Mouse (Mus musculus): ENCODE measurements at regions not wholly inside any gene's neighbourhood (a gene's known extent, or its start where the extent isn't known, plus 50 kb on each side); places are given as distances from the start of the nearest gene placed in this dataset.

GRCm38 (mm10) chr17:85508386-85508785 is 105.0 kb upstream of the Six3 start:
- ChIA-PET CTCF (no interaction called here), POLR2A (no interaction called here)

- ChIA-PET CTCF (no interaction called here), POLR2A (no interaction called here)
Measured at GRCm38 (mm10) chr17:85512971-85513370, 100.4 kb upstream of the Six3 start.

- CTCF ChIA-PET, result interaction anchor here in 1 of 4 experiments (0.5 kb wide), 1 partner anchor 120 kb away, joined by 3 read pairs; no protein-coding TSS in a partner anchor
- POLR2A ChIA-PET, result interaction anchor here in 1 of 4 experiments (0.6 kb wide), 1 partner anchor 81 kb away, joined by 3 read pairs; no protein-coding TSS in a partner anchor
Measured at GRCm38 (mm10) chr17:85513936-85514335, 99.5 kb upstream of the Six3 start.

DNA sequence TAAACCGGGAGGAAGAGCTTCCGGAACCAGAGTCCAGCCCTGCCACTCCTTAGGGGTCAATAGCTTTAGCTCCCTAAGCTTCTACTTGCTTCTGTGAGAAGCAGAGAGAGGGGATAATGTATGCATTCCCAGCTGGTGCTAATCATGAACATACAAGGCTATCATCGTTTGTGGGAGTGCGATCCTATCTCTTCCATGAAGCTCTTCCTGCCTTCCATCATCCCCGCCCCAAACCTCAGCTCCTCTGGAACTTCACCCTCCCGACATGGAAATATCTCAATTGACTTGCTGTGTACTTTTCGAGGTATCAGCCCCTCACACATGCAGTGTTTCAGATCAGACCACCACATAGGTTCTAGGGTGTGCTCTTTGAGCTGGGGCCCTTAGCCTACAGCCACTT is 99.0 kb upstream of the Six3 start:
- CTCF ChIA-PET, result interaction anchor here in 1 of 4 experiments (0.5 to 0.6 kb wide), 2 partner anchors 119 kb away, joined by 3 to 4 read pairs; no protein-coding TSS in a partner anchor

GRCm38 (mm10) chr17:85517301-85517700 is 96.1 kb upstream of the Six3 start:
- ChIA-PET CTCF (no interaction called here), POLR2A (no interaction called here)

More for the DNA sequence above, 99.0 kb upstream of the Six3 start:
- POLR2A ChIA-PET, result interaction anchor here in 1 of 4 experiments (1.1 kb wide), 1 partner anchor 37 kb away, joined by 3 read pairs; no protein-coding TSS in a partner anchor

- POLR2A ChIA-PET, result no interaction called here
- CTCF ChIA-PET, result no interaction called here
Measured at GRCm38 (mm10) chr17:85518513-85518912, 94.9 kb upstream of the Six3 start.

- ChIA-PET POLR2A (interaction anchor here in 1 of 4 experiments (0.7 kb wide), 1 partner anchor 140 kb away, joined by 4 read pairs; no protein-coding TSS in a partner anchor), CTCF (no interaction called here)
Measured at GRCm38 (mm10) chr17:85527327-85527698, 86.1 kb upstream of the Six3 start.

- POLR2A ChIA-PET, result interaction anchor here in 1 of 4 experiments (0.6 kb wide), 1 partner anchor 13 kb away, joined by 3 read pairs; no protein-coding TSS in a partner anchor
- CTCF ChIA-PET, result no interaction called here
Measured at GRCm38 (mm10) chr17:85528105-85529004, 85.1 kb upstream of the Six3 start.

DNA sequence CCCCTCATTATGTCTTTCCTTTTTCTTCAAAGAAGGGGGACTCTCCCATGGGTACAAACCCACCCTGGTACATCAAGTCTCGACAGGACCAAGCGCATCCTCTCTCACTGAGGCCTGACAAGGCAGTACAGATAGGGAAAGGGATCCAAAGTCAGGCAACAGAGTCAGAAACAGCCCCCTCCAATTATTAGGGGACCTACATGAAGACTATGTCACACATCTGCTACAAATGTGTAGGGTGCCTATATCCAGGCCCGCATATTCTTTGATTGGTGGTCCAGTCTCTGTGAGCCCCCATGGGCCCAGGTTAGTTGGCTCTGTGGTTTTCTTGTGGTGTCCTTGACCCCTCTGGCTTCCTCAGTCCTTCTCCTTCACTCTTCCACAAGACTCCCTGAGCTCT is 77.1 kb upstream of the Six3 start:
- CTCF ChIA-PET, result no interaction called here
- POLR2A ChIA-PET, result no interaction called here

DNA sequence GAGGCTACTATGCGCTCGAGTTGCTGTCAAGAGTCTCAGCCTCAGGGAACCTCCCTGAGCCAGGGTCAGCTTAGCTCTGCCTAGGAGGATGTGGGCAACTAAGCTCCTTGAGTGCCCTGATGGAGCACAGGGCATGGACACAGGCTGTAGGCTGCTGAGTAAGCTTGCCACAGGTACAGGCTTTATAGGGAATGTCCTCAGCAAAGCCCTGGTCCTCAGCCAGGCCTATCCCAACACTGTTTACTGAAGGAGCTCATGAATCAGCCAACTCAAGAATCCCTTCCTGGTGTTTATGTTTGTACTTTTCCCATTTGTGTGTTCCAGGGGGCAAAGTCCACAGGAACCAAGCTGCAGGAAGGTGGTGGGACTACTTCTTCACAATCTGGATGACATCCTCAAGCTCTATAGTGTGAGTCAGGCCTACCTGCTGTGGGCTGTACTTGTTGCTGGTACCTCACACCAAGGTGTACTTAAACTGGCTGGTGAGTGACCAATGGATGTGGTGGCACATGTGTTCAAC is 72.1 kb upstream of the Six3 start:
- ChIA-PET POLR2A (no interaction called here), CTCF (interaction anchor here in 1 of 4 experiments (1.0 kb wide), 1 partner anchor 9 kb away, joined by 3 read pairs; no protein-coding TSS in a partner anchor)

DNA sequence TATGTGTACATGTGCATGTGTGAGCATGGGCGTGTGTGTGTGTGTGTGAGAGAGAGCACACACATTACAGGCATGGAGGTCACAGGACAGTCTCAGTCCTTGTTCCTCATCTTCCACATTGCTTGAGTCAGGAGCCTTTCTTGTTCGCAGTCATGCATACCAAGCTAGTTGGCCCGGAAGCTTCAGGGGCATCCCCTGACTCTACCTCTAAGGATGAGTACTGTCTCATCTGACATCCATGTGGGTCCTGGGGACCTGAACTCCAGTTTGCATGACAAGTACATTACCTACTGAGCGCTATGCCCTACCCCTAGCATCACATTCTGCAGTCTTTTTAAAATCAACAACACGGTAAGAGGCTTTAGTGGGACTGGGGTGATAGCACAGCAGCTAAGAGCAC is 65.3 kb upstream of the Six3 start:
- POLR2A ChIA-PET, result no interaction called here
- CTCF ChIA-PET, result no interaction called here

DNA sequence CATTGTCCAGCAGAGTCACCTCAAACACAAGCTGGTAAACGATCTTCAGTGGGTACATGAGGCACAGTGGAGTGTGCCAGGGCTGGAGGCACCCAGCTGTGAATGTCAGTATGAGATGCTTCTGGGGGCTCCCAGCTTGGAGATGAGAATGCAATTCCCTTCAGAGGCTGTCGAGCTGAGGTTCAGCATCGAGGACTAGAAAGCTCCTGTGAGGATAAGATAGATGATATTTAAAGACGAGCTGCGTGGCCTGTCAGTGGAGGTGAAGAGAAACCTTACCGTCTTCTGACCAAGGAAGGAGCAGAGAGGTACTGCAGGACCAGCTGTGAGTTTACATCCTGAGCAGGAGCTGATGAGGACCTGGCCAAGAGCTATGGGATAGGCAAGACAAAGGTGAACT is 52.4 kb upstream of the Six3 start:
- POLR2A ChIA-PET, result interaction anchor here in 3 of 4 experiments (0.5 to 0.8 kb wide), 3 partner anchors 12 to 154 kb away, joined by 3 read pairs; no protein-coding TSS in a partner anchor
- CTCF ChIA-PET, result interaction anchor here in 1 of 4 experiments (0.6 kb wide), 1 partner anchor 9 kb away, joined by 3 read pairs; no protein-coding TSS in a partner anchor

DNA sequence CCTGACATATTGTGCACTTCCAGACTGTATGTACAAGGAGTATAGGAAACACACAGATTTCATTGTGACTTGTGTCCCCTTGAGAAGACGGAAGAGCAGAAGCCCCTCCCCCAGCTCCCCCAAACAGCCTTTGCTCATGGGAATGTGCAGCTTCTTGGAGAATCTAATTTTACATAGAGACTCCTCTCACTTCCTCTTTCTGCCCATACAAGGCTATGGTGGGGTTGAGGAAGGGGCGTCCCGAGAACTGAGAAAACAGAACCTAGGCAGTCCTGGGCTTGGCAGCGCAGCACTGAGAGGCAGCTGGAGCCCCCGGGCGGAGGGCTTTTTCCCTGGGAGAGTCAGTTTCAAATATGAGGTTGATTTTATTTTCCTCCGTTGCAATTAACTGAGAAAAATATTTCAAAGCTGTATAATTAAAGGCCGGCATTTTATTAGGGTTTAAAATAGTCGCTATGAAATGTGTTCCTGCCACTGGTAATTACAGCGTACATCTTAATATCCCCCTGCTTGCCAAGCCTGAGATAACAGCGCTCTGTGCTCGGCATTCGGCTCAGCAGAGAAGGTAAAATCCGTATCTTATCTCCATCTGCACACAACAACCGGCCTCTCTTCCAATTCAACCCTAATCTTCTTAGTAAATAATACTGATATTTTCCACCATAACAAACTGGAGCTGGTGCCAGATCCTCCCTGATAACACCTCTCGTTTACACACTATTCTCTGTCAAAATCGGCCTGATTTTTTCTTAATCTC is 50.7 kb upstream of the Six3 start:
- CTCF ChIA-PET, result interaction anchor here in 1 of 4 experiments (0.7 kb wide), 1 partner anchor 200 kb away, joined by 3 read pairs; no protein-coding TSS in a partner anchor
- POLR2A ChIA-PET, result interaction anchor here in 1 of 4 experiments (1.2 kb wide), 1 partner anchor 12 kb away, joined by 3 read pairs; no protein-coding TSS in a partner anchor

DNA sequence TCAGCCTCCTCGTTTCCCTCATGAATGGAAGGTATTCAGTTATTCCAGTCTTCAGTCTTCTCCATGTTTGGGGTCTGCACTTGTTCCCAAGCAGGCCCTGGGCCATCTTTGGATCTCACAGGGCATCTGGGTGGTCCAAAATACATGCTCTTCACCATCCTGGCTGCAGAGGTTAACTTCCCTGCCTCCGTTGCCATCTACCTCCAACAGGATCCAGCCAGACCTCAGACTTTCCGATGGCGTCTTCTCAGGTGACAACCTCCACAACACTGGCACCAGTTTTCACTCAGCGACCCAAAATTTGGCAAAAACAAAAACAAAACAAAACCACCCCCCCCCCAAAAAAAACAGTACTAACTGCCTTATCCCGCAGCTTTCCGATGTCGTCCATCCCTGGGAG is 50.0 kb upstream of the Six3 start:
- CTCF ChIA-PET, result interaction anchor here in 2 of 4 experiments (0.6 to 0.7 kb wide), 3 partner anchors 21 to 93 kb away, joined by 4 to 7 read pairs (median 6); no protein-coding TSS in a partner anchor
- POLR2A ChIA-PET, result interaction anchor here in 2 of 4 experiments (0.7 kb wide), 2 partner anchors 473 to 1384 kb away, joined by 4 to 5 read pairs; partner anchors contain the start of gene Camkmt (in 1 of the 2)

All from embryonic stem cell, embryonic (primary cell).